Mouse (Mus musculus): ENCODE results near the gene Plk5. TPM values are rescaled to one million over a fixed set of nuclear protein-coding genes. Genes with fewer than 3 reads are reported as not detected.
A peak's percentile ranks its signal among the peaks of the same experiment; 100 is the strongest.

Gene Plk5
- polyA plus RNA-seq, 1 experiment from 2014 or later = 0.08 TPM

GRCm38 (mm10) chr10:80330888-80331287 lies 25.4 kb upstream of the Plk5 start:
- DNase-seq (no peak), ATAC-seq (no peak)
- peaks cover 42% of the 10 kb centered on the region for H3K4me1 ChIP-seq (ENCODE audit: insufficient read depth)

GRCm38 (mm10) chr10:80331636-80332524 lies 24.4 kb upstream of the Plk5 start:
- peak overlapping the region; percentile 59 for H3K4me3 ChIP-seq (ENCODE audit: low read depth, low read length)
- DNase-seq = peak; percentile 84

More at GRCm38 (mm10) chr10:80330888-80331287, 25.4 kb upstream of the Plk5 start:
- H3K4me3 ChIP-seq (ENCODE audit: low read depth, low read length) = peak overlapping the region; percentile 59
- no peaks in the 10 kb centered on the region for H3K9me3 ChIP-seq (ENCODE audit: low read length)
- H3K9ac ChIP-seq (replicated peaks) = peak overlapping the region; percentile 79
- H3K27me3 ChIP-seq (ENCODE audit: insufficient read depth, low read length) = no peaks in the 10 kb centered on the region
- peak overlapping the region; percentile 97 for H3K27ac ChIP-seq (ENCODE audit: low read depth)
- TF ChIP-seq EP300 (IDR thresholded peaks at IDR 0.05; ENCODE audit: low read depth) = no peak
- no peak for TF ChIP-seq CTCF (IDR thresholded peaks at IDR 0.05; ENCODE audit: low read depth)
- WGBS (ENCODE audit: insufficient replicate concordance) = 52% methylated on average over 2 of the region's 2 CpGs
- H3K36me3 ChIP-seq (replicated peaks; ENCODE audit: insufficient read depth, low read length) = peaks cover 14% of the 10 kb centered on the region
- H3K4me2 ChIP-seq (ENCODE audit: low read depth, low read length) = peak overlapping the region; percentile 94

DNA sequence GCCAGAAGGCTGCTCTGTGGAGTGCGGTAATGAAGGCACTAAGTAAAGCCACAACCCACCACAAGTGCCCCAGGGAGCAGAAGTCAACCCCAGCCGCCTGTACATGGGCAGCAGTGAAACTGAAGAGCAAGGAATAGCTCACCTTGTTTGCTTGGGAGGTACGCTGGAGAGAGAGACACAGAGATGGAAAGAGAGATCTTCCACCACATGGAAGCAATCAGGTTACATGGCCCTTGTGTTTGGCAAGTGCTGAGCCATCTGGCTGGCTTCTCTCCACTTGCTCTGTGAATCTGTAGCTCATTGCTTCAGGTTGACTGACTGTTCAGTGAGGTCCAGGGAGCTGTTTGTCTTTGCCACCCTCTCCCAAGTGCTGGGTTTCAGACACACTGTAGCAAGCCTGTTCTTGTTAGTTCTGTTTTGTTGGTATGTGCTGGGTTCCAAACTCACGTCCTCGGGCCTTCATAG lies 23.7 kb upstream of the Plk5 start:
- DNase-seq = no peak
- Histone ChIP-seq H3K4me2 (ENCODE audit: low read depth, low read length) (peak overlapping the region; percentile 94), H3K27ac (ENCODE audit: low read depth) (peak overlapping the region; percentile 97), H3K27me3 (ENCODE audit: insufficient read depth, low read length) (no peaks in the 10 kb centered on the region), H3K4me1 (ENCODE audit: insufficient read depth) (peaks cover 42% of the 10 kb centered on the region), H3K9me3 (ENCODE audit: low read length) (no peaks in the 10 kb centered on the region), H3K36me3 (replicated peaks; ENCODE audit: insufficient read depth, low read length) (peaks cover 16% of the 10 kb centered on the region), H3K4me3 (ENCODE audit: low read depth, low read length) (no peak overlapping the region), H3K9ac (replicated peaks) (peak overlapping the region; percentile 79)
- no peak for ATAC-seq
- no peak for TF ChIP-seq EP300 (IDR thresholded peaks at IDR 0.05; ENCODE audit: low read depth)
- TF ChIP-seq CTCF (IDR thresholded peaks at IDR 0.05; ENCODE audit: low read depth) = no peak
- WGBS (ENCODE audit: insufficient replicate concordance) = 52% methylated on average over 5 of the region's 5 CpGs

More at GRCm38 (mm10) chr10:80331636-80332524, 24.4 kb upstream of the Plk5 start:
- H3K4me2 ChIP-seq (ENCODE audit: low read depth, low read length) = peak overlapping the region; percentile 94
- TF ChIP-seq EP300 (IDR thresholded peaks at IDR 0.05; ENCODE audit: low read depth) (peak; percentile 72), CTCF (IDR thresholded peaks at IDR 0.05; ENCODE audit: low read depth) (no peak)
- 33% methylated on average over 10 of the region's 10 CpGs for WGBS (ENCODE audit: insufficient replicate concordance)
- H3K4me1 ChIP-seq (ENCODE audit: insufficient read depth) = peaks cover 42% of the 10 kb centered on the region
- H3K36me3 ChIP-seq (replicated peaks; ENCODE audit: insufficient read depth, low read length) = peaks cover 16% of the 10 kb centered on the region
- H3K27me3 ChIP-seq (ENCODE audit: insufficient read depth, low read length) = no peaks in the 10 kb centered on the region
- peak overlapping the region; percentile 97 for H3K27ac ChIP-seq (ENCODE audit: low read depth)
- H3K9me3 ChIP-seq (ENCODE audit: low read length) = no peaks in the 10 kb centered on the region
- ATAC-seq = peak; percentile 62
- peak overlapping the region; percentile 79 for H3K9ac ChIP-seq (replicated peaks)

GRCm38 (mm10) chr10:80336263-80336662 lies 20.0 kb upstream of the Plk5 start:
- Histone ChIP-seq H3K4me2 (ENCODE audit: low read depth, low read length) (no peak overlapping the region), H3K27me3 (ENCODE audit: insufficient read depth, low read length) (peaks cover 9% of the 10 kb centered on the region), H3K27ac (ENCODE audit: low read depth) (no peak overlapping the region), H3K4me3 (ENCODE audit: low read depth, low read length) (no peak overlapping the region), H3K36me3 (replicated peaks; ENCODE audit: insufficient read depth, low read length) (peaks cover 16% of the 10 kb centered on the region), H3K9ac (replicated peaks) (no peak overlapping the region), H3K9me3 (ENCODE audit: low read length) (no peaks in the 10 kb centered on the region), H3K4me1 (ENCODE audit: insufficient read depth) (peaks cover 36% of the 10 kb centered on the region)
- 70% methylated on average over 12 of the region's 12 CpGs for WGBS (ENCODE audit: insufficient replicate concordance)
- no peak for TF ChIP-seq EP300 (IDR thresholded peaks at IDR 0.05; ENCODE audit: low read depth)
- TF ChIP-seq CTCF (IDR thresholded peaks at IDR 0.05; ENCODE audit: low read depth) = no peak
- no peak for DNase-seq
- ATAC-seq = no peak

GRCm38 (mm10) chr10:80339941-80340750 lies 16.1 kb upstream of the Plk5 start:
- DNase-seq (peak; percentile 92), ATAC-seq (peak; percentile 33)
- WGBS (ENCODE audit: insufficient replicate concordance) = 20% methylated on average over 19 of the region's 19 CpGs
- peaks cover 40% of the 10 kb centered on the region for H3K27me3 ChIP-seq (ENCODE audit: insufficient read depth, low read length)
- no peak overlapping the region for H3K4me3 ChIP-seq (ENCODE audit: low read depth, low read length)
- TF ChIP-seq EP300 (IDR thresholded peaks at IDR 0.05; ENCODE audit: low read depth) (0 out of 2 replicates have a peak, but pooled peaks have one; percentile 5), CTCF (IDR thresholded peaks at IDR 0.05; ENCODE audit: low read depth) (peak; percentile 98)
- peaks cover 49% of the 10 kb centered on the region for H3K4me1 ChIP-seq (ENCODE audit: insufficient read depth)
- H3K27ac ChIP-seq (ENCODE audit: low read depth) = no peak overlapping the region
- H3K36me3 ChIP-seq (replicated peaks; ENCODE audit: insufficient read depth, low read length) = peaks cover 9% of the 10 kb centered on the region
- peak overlapping the region; percentile 44 for H3K4me2 ChIP-seq (ENCODE audit: low read depth, low read length)
- H3K9ac ChIP-seq (replicated peaks) = no peak overlapping the region
- no peaks in the 10 kb centered on the region for H3K9me3 ChIP-seq (ENCODE audit: low read length)

DNA sequence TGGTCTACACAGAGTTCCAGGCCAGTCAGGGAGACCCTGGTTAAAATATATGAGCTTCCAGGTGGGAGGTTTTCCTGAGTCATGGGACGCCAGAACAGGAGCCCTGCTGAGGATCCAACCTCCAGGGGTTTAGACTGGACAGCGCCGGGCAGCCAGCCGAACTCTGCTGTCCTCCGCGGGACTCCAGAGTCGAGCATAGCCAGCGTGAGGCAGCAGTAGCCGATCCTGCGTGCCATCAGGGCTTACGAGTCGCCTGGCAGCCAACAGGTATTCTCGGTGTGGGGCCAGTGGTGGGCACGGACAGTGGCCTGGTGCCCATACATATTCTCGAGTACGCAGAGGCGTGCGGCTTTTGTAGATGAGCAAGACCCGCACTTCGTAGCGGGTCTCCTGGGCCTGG lies 15.2 kb upstream of the Plk5 start:
- no peak for ATAC-seq
- H3K4me3 ChIP-seq (ENCODE audit: low read depth, low read length) = no peak overlapping the region
- WGBS (ENCODE audit: insufficient replicate concordance) = 32% methylated on average over 21 of the region's 21 CpGs

More for the DNA sequence above, 15.2 kb upstream of the Plk5 start:
- Histone ChIP-seq H3K27ac (ENCODE audit: low read depth) (no peak overlapping the region), H3K27me3 (ENCODE audit: insufficient read depth, low read length) (peaks cover 40% of the 10 kb centered on the region), H3K9ac (replicated peaks) (no peak overlapping the region), H3K4me1 (ENCODE audit: insufficient read depth) (peaks cover 52% of the 10 kb centered on the region), H3K4me2 (ENCODE audit: low read depth, low read length) (no peak overlapping the region), H3K9me3 (ENCODE audit: low read length) (no peaks in the 10 kb centered on the region), H3K36me3 (replicated peaks; ENCODE audit: insufficient read depth, low read length) (peaks cover under 1% of the 10 kb centered on the region; the same call in 1 of the 2 replicates)
- no peak for DNase-seq
- TF ChIP-seq EP300 (IDR thresholded peaks at IDR 0.05; ENCODE audit: low read depth) = no peak
- TF ChIP-seq CTCF (IDR thresholded peaks at IDR 0.05; ENCODE audit: low read depth) = no peak
